Mouse (Mus musculus) stomach, embryonic 14.5 days (tissue): ENCODE measurements around the gene Fhdc1. TPM values are rescaled to one million over a fixed set of nuclear protein-coding genes. Genes with fewer than 3 reads are reported as not detected.

Experiments used
- ATAC-seq: fragments of 200-750 bp; cut with Nextera tagmentation; 2 replicates; pipeline ENCODE4 v1.8.0; 2017; ENCODE audit warnings: low read depth, moderate TSS enrichment; ENCODE audit not compliant: insufficient number of reproducible peaks, insufficient read depth, low FRiP score
- H3K27ac ChIP-seq: fragments of 300-500 bp; sonication (generic); 2 replicates; pipeline ENCODE4 v1.5.1; 2014; ENCODE audit warnings: mild to moderate bottlenecking, low read length, moderate library complexity, mixed read lengths
- H3K27me3 ChIP-seq: fragments of 300-500 bp; sonication (generic); 2 replicates; pipeline ENCODE4 v1.6.1; 2014; ENCODE audit warnings: low read length, control low read depth, mixed read lengths; ENCODE audit not compliant: control insufficient read depth, insufficient read depth
- H3K36me3 ChIP-seq: fragments of 300-500 bp; sonication (generic); 2 replicates; pipeline ENCODE4 v1.6.1; 2014; ENCODE audit warnings: mild to moderate bottlenecking, control low read depth, low read length, moderate library complexity, mixed read lengths; ENCODE audit not compliant: control insufficient read depth, insufficient read depth
- H3K4me1 ChIP-seq: fragments of 300-500 bp; sonication (generic); 2 replicates; pipeline ENCODE4 v1.6.1; 2014; ENCODE audit warnings: low read length, control low read depth, mixed read lengths; ENCODE audit not compliant: control insufficient read depth, insufficient read depth
- H3K4me2 ChIP-seq: fragments of 300-500 bp; sonication (generic); replicated peaks from 2 replicates; pipeline ENCODE4 v1.6.1; 2014; ENCODE audit warnings: low read depth, low read length, control low read depth
- H3K4me3 ChIP-seq: fragments of 300-500 bp; sonication (generic); 2 replicates; pipeline ENCODE4 v1.5.1; 2014; ENCODE audit warnings: low read depth, low read length, control low read depth
- H3K9ac ChIP-seq: fragments of 300-500 bp; sonication (generic); replicated peaks from 2 replicates; pipeline ENCODE4 v1.6.1; 2014; ENCODE audit warnings: low read depth, mild to moderate bottlenecking, control low read depth, low read length, moderate library complexity, mixed read lengths
- H3K9me3 ChIP-seq: fragments of 300-500 bp; sonication (generic); 2 replicates; pipeline ENCODE4 v1.6.1; 2016; ENCODE audit warnings: low read depth, low read length, control low read depth; ENCODE audit not compliant: control insufficient read depth
- WGBS: fragments of 180-500 bp; shearing (Covaris S2); extraction: QIAGEN DNeasy Blood & Tissue Kit; methylation state at CpG from one replicate; pipeline ENCODE4 v1.1.7; 2014; 5-methylcytosine and 5-hydroxymethylcytosine counted together
- polyA plus RNA-seq: library from polyadenylated mRNA; unstranded; fragments of >200 nt; fragmentation: Nextera tagmentation; extraction: Ambion mirVana; gene quantifications from 2 replicates; pipeline ENCODE4 v1.2.1, GENCODE M21; 2014

Gene Fhdc1
- 12.1 and 15.5 TPM in 2 replicates for polyA plus RNA-seq

- Histone ChIP-seq H3K9ac (peak within 1 kb of the TSS; percentile 68), H3K4me3 (peak within 1 kb of the TSS; percentile 72), H3K9me3 (no peaks in the 10 kb centered on the region), H3K27ac (peak within 1 kb of the TSS; percentile 76), H3K27me3 (no peaks in the 10 kb centered on the region; the same call in 1 of the 2 replicates), H3K36me3 (no peaks in the 10 kb centered on the region), H3K4me1 (peaks cover 13% of the 10 kb centered on the region; the same call in 1 of the 2 replicates), H3K4me2 (peak within 1 kb of the TSS; percentile 99)
- WGBS: under 1% methylated on average over 82 of the region's 82 CpGs
- peak; percentile 83 for ATAC-seq
Measured at GRCm38 (mm10) chr3:84480006-84480897, at the start of gene Fhdc1. Gene Fhdc1 (minus strand): TSS chr3:84480429.

GRCm38 (mm10) chr3:84529021-84529420 lies 48.8 kb upstream of the Fhdc1 start:
- WGBS: 74% methylated on average over 2 of the region's 2 CpGs
- Histone ChIP-seq H3K27me3 (no peaks in the 10 kb centered on the region), H3K27ac (no peak overlapping the region), H3K9ac (no peak overlapping the region), H3K9me3 (no peaks in the 10 kb centered on the region), H3K4me3 (no peak overlapping the region), H3K36me3 (peaks cover 6% of the 10 kb centered on the region), H3K4me2 (no peak overlapping the region), H3K4me1 (no peaks in the 10 kb centered on the region)
- no peak for ATAC-seq

GRCm38 (mm10) chr3:84524952-84525351 lies 44.7 kb upstream of the Fhdc1 start:
- 76% methylated on average over 1 of the region's 1 CpGs for WGBS
- Histone ChIP-seq H3K9ac (no peak overlapping the region), H3K9me3 (no peaks in the 10 kb centered on the region), H3K27me3 (no peaks in the 10 kb centered on the region), H3K36me3 (peaks cover 6% of the 10 kb centered on the region), H3K27ac (no peak overlapping the region), H3K4me1 (no peaks in the 10 kb centered on the region), H3K4me3 (no peak overlapping the region), H3K4me2 (no peak overlapping the region)
- ATAC-seq: no peak

- ATAC-seq: no peak
- H3K36me3 ChIP-seq: peaks cover 5% of the 10 kb centered on the region; the same call in 1 of the 2 replicates
- WGBS: 73% methylated on average over 3 of the region's 3 CpGs
Measured at GRCm38 (mm10) chr3:84516163-84516562, 35.9 kb upstream of the Fhdc1 start.

GRCm38 (mm10) chr3:84512774-84513515 lies 32.7 kb upstream of the Fhdc1 start:
- no peak for ATAC-seq

More at GRCm38 (mm10) chr3:84516163-84516562, 35.9 kb upstream of the Fhdc1 start:
- H3K27ac ChIP-seq: no peak overlapping the region
- H3K27me3 ChIP-seq: no peaks in the 10 kb centered on the region
- no peak overlapping the region for H3K9ac ChIP-seq
- no peaks in the 10 kb centered on the region for H3K9me3 ChIP-seq
- H3K4me3 ChIP-seq: no peak overlapping the region
- H3K4me2 ChIP-seq: no peak overlapping the region
- no peaks in the 10 kb centered on the region for H3K4me1 ChIP-seq

GRCm38 (mm10) chr3:84505193-84505592 lies 25.0 kb upstream of the Fhdc1 start:
- 86% methylated on average over 4 of the region's 4 CpGs for WGBS
- H3K4me2 ChIP-seq: no peak overlapping the region
- H3K9ac ChIP-seq: no peak overlapping the region
- no peak overlapping the region for H3K27ac ChIP-seq
- ATAC-seq: no peak
- H3K4me3 ChIP-seq: no peak overlapping the region
- H3K4me1 ChIP-seq: no peaks in the 10 kb centered on the region
- no peaks in the 10 kb centered on the region for H3K9me3 ChIP-seq
- H3K36me3 ChIP-seq: peaks cover 5% of the 10 kb centered on the region; the same call in 1 of the 2 replicates
- no peaks in the 10 kb centered on the region for H3K27me3 ChIP-seq

More at GRCm38 (mm10) chr3:84512774-84513515, 32.7 kb upstream of the Fhdc1 start:
- WGBS: 50% methylated on average over 6 of the region's 6 CpGs
- Histone ChIP-seq H3K9ac (no peak overlapping the region), H3K36me3 (no peaks in the 10 kb centered on the region; the same call in 1 of the 2 replicates), H3K27ac (no peak overlapping the region), H3K4me2 (no peak overlapping the region), H3K4me3 (no peak overlapping the region), H3K27me3 (no peaks in the 10 kb centered on the region), H3K4me1 (no peaks in the 10 kb centered on the region), H3K9me3 (no peaks in the 10 kb centered on the region)

GRCm38 (mm10) chr3:84504291-84504690 lies 24.1 kb upstream of the Fhdc1 start:
- Histone ChIP-seq H3K36me3 (peaks cover 5% of the 10 kb centered on the region; the same call in 1 of the 2 replicates), H3K4me1 (no peaks in the 10 kb centered on the region), H3K4me3 (no peak overlapping the region), H3K27ac (no peak overlapping the region), H3K4me2 (no peak overlapping the region), H3K27me3 (no peaks in the 10 kb centered on the region), H3K9ac (no peak overlapping the region), H3K9me3 (no peaks in the 10 kb centered on the region)
- 88% methylated on average over 8 of the region's 8 CpGs for WGBS
- no peak for ATAC-seq

GRCm38 (mm10) chr3:84502101-84502500 lies 21.9 kb upstream of the Fhdc1 start:
- no peak overlapping the region for H3K4me3 ChIP-seq
- WGBS: 85% methylated on average over 2 of the region's 2 CpGs
- no peaks in the 10 kb centered on the region for H3K4me1 ChIP-seq
- H3K9me3 ChIP-seq: no peaks in the 10 kb centered on the region
- H3K36me3 ChIP-seq: peaks cover 5% of the 10 kb centered on the region; the same call in 1 of the 2 replicates
- no peaks in the 10 kb centered on the region for H3K27me3 ChIP-seq
- H3K4me2 ChIP-seq: no peak overlapping the region
- ATAC-seq: no peak
- H3K9ac ChIP-seq: no peak overlapping the region
- H3K27ac ChIP-seq: no peak overlapping the region
